Mouse (Mus musculus) liver, embryonic 14.5 days (tissue): ENCODE measurements around the gene Cd84.

ENCODE experiments used
- CTCF ChIP-seq: IDR thresholded peaks from 2 replicates; pipeline ENCODE4 v1.5.1; 2016; ENCODE audit warnings: antibody characterized with exemption, low read depth, control low read depth
- EP300 ChIP-seq: IDR thresholded peaks from 2 replicates; pipeline ENCODE4 v1.6.1; 2016; ENCODE audit warnings: antibody characterized with exemption, low read depth

DNA sequence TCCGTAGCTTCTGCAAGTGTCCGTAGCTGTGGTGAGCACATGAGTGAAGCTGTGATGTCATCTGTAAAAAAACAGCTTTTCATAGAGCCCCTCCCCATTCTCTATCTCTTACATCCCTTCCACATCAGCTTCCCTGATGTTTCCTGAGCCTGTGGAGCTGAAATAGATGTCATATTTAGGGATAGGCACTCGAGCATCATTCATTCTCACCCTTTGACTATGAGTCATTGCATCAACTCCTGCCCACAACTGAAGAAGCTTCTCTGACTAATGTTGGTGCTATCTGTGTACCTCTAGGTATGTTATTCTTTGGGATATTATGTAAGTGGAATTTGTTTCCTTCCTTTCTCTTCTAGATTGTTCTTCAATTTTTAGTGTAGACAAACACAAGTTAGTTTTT, 85.4 kb downstream of the Cd84 start:
- TF ChIP-seq CTCF (no peak), EP300 (no peak)
